Mouse (Mus musculus): ENCODE results near the gene Arhgef28.

GRCm38 (mm10) chr13:97973915-97974314 is 232.3 kb downstream of the Arhgef28 start:
- no peak for TF ChIP-seq CTCF (IDR thresholded peaks at IDR 0.05; ENCODE audit: low read depth)
- TF ChIP-seq EP300 (IDR thresholded peaks at IDR 0.05; ENCODE audit: low read depth), result no peak
